Mouse (Mus musculus): ENCODE results near the gene Zzef1. TPM values are rescaled to one million over a fixed set of nuclear protein-coding genes. Genes with fewer than 3 reads are reported as not detected.

The Zzef1 gene
- polyA plus RNA-seq, 1 experiment from 2014 or later, result 9.2 TPM

DNA sequence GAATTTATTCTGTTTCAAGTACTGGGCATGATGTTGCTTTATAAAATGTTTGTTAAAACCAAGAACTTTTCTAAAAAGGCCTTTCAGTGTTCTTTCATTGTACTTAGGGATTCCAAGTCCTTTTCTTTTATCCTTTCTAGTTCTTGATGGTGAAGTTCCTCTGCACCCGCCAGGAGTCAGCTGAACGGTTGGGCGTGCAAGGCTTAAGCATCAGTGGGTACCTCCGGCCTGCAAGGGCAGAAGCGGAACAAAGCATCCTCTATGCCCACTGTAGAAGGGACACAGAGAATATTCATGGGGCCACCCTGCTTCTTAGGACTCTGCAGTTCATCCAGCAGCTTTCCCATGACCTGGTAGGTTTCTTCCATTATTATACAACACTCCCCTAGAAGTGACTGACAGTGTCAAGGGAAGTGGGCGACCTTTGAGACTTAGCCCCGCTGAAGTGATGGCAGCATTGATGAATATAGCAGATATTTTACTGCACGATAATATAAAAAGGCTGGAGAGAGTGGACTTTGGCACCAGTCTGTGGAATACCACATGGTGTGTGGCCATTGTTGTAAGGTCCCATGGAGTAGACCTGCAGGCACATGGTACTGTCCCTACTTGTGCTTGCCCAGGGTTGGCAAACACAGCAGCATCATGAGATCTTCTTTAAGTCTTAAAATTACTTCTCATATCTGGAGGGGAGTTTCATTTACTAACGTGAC lies 54.5 kb downstream of the Zzef1 start:
- peaks cover 75% of the 10 kb centered on the region for H3K36me3 ChIP-seq
- no peak overlapping the region for H3K27ac ChIP-seq

DNA sequence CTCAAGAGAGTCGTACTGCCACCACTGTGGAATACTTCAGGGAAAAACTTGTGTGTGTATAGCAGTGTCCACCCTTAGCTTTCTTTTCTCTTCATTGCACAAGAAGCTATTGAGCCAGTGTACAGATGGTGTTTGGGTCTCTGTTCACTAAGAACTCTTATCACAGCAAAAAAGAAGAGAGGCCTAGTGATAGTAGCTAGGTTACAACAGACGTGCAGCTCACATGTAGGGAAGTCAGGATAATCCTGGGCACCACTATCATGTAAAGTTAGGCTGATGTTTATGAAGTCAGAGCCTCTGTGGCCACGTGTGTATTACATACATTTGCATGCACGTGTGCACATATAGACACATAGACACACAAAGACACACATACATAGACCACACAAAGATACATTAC lies 55.2 kb downstream of the Zzef1 start:
- H3K36me3 ChIP-seq, result peaks cover 74% of the 10 kb centered on the region
- 85% methylated on average over 4 of the region's 4 CpGs for WGBS

More for the DNA sequence above, 54.5 kb downstream of the Zzef1 start:
- Histone ChIP-seq H3K4me3 (no peak overlapping the region), H3K9ac (no peak overlapping the region), H3K27me3 (no peaks in the 10 kb centered on the region), H3K4me1 (no peaks in the 10 kb centered on the region), H3K9me3 (no peaks in the 10 kb centered on the region), H3K4me2 (no peak overlapping the region)
- ATAC-seq (ENCODE audit: insufficient number of reproducible peaks, low FRiP score, low TSS enrichment, low read depth), result no peak
- WGBS, result 92% methylated on average over 9 of the region's 9 CpGs

GRCm38 (mm10) chr11:72852122-72852521 lies 56.1 kb downstream of the Zzef1 start:
- Histone ChIP-seq H3K4me2 (no peak overlapping the region), H3K27me3 (no peaks in the 10 kb centered on the region), H3K9ac (no peak overlapping the region), H3K9me3 (no peaks in the 10 kb centered on the region), H3K4me3 (no peak overlapping the region), H3K36me3 (peaks cover 77% of the 10 kb centered on the region), H3K4me1 (no peaks in the 10 kb centered on the region), H3K27ac (no peak overlapping the region)
- 95% methylated on average over 1 of the region's 1 CpGs for WGBS
- no peak for ATAC-seq (ENCODE audit: insufficient number of reproducible peaks, low FRiP score, low TSS enrichment, low read depth)

More for the DNA sequence above, 55.2 kb downstream of the Zzef1 start:
- ATAC-seq (ENCODE audit: insufficient number of reproducible peaks, low FRiP score, low TSS enrichment, low read depth), result no peak
- Histone ChIP-seq H3K4me1 (no peaks in the 10 kb centered on the region), H3K9me3 (no peaks in the 10 kb centered on the region), H3K27ac (no peak overlapping the region), H3K4me2 (no peak overlapping the region), H3K9ac (no peak overlapping the region), H3K27me3 (no peaks in the 10 kb centered on the region), H3K4me3 (no peak overlapping the region)

DNA sequence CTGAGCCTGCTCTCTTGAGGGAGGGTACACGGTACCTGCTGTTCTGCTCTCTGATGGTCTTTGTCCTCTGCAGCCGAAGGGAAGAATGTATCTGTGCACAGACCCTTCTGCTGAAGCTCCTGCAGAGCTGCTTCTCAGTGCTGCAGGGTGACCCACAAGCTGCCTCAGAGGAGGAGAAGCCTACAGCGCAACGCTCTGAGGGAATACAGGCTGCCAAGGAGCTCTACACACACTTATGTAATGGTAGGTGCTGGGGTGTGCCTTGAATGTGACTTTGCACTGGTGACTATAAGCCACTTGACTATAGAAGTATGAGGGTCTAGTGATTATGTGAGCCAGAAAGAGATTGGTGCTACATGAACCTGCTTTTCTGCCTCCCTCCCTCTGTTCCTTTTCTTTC lies 57.1 kb downstream of the Zzef1 start:
- no peaks in the 10 kb centered on the region for H3K27me3 ChIP-seq
- no peak overlapping the region for H3K27ac ChIP-seq
- peaks cover 77% of the 10 kb centered on the region for H3K36me3 ChIP-seq
- H3K4me2 ChIP-seq, result no peak overlapping the region
- no peaks in the 10 kb centered on the region for H3K9me3 ChIP-seq
- H3K4me3 ChIP-seq, result no peak overlapping the region
- no peak overlapping the region for H3K9ac ChIP-seq
- no peaks in the 10 kb centered on the region for H3K4me1 ChIP-seq
- 93% methylated on average over 4 of the region's 4 CpGs for WGBS
- no peak for ATAC-seq (ENCODE audit: insufficient number of reproducible peaks, low FRiP score, low TSS enrichment, low read depth)

- Histone ChIP-seq H3K27ac (no peak overlapping the region), H3K4me3 (no peak overlapping the region), H3K4me1 (no peaks in the 10 kb centered on the region), H3K36me3 (peaks cover 72% of the 10 kb centered on the region), H3K4me2 (no peak overlapping the region), H3K9ac (no peak overlapping the region), H3K27me3 (no peaks in the 10 kb centered on the region), H3K9me3 (no peaks in the 10 kb centered on the region)
- 91% methylated on average over 3 of the region's 3 CpGs for WGBS
- ATAC-seq (ENCODE audit: insufficient number of reproducible peaks, low FRiP score, low TSS enrichment, low read depth), result no peak
Measured at GRCm38 (mm10) chr11:72854251-72854650, 58.2 kb downstream of the Zzef1 start.

DNA sequence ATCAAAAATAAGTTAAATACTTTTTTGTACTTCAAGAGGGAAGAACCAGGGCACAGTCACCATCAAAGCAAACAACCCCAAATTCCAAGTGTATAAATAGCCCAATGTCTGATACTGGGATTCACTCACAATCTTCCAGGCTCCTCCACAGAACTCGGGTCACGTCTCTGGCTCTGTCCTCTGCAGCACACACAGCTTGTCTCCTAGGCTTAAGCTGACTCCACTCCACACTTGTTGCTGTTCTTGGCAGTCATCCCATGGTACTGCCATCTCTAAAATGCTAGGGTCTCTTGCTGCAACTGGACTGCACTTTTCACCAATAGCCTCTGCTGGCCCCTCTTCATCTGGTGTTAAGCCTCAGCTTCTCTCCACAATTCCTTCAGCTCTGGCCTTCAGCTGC lies 60.7 kb downstream of the Zzef1 start:
- Histone ChIP-seq H3K9me3 (no peaks in the 10 kb centered on the region), H3K27me3 (no peaks in the 10 kb centered on the region), H3K9ac (no peak overlapping the region), H3K4me3 (no peak overlapping the region), H3K36me3 (peaks cover 78% of the 10 kb centered on the region), H3K4me1 (no peaks in the 10 kb centered on the region), H3K4me2 (no peak overlapping the region), H3K27ac (no peak overlapping the region)
- 93% methylated on average over 2 of the region's 2 CpGs for WGBS
- no peak for ATAC-seq (ENCODE audit: insufficient number of reproducible peaks, low FRiP score, low TSS enrichment, low read depth)

- Histone ChIP-seq H3K27me3 (no peaks in the 10 kb centered on the region), H3K27ac (no peak overlapping the region), H3K4me2 (no peak overlapping the region), H3K9me3 (no peaks in the 10 kb centered on the region), H3K4me3 (no peak overlapping the region), H3K36me3 (peaks cover 70% of the 10 kb centered on the region), H3K4me1 (no peaks in the 10 kb centered on the region), H3K9ac (no peak overlapping the region)
- no peak for ATAC-seq (ENCODE audit: insufficient number of reproducible peaks, low FRiP score, low TSS enrichment, low read depth)
- WGBS, result 91% methylated on average over 3 of the region's 3 CpGs
Measured at GRCm38 (mm10) chr11:72861236-72861635, 65.2 kb downstream of the Zzef1 start.

DNA sequence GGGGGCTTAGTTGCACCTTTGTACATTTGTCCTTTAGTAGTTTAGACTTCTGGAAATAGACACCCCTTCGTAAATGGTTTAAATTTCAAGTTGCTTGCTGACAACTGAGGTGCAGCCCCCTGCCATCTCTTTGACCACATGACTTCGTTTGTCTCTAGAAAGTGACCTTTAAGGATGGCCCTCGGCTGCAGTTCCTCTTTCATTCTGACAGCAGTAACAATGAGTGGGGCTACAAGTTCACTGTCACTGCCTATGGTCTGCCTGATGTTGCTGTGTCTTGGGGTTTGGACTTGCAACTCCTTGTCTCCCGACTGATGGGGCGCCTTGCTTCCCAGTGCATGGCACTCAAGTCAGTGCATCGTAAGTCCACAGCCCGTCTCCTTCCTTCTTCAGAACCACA lies 70.4 kb downstream of the Zzef1 start:
- no peak for ATAC-seq (ENCODE audit: insufficient number of reproducible peaks, low FRiP score, low TSS enrichment, low read depth)
- 92% methylated on average over 7 of the region's 7 CpGs for WGBS
- Histone ChIP-seq H3K9ac (no peak overlapping the region), H3K9me3 (no peaks in the 10 kb centered on the region), H3K4me2 (no peak overlapping the region), H3K36me3 (peaks cover 74% of the 10 kb centered on the region), H3K4me1 (no peaks in the 10 kb centered on the region), H3K27me3 (no peaks in the 10 kb centered on the region), H3K27ac (no peak overlapping the region), H3K4me3 (no peak overlapping the region)

GRCm38 (mm10) chr11:72872061-72872460 lies 76.0 kb downstream of the Zzef1 start:
- no peak overlapping the region for H3K4me3 ChIP-seq
- no peak overlapping the region for H3K4me2 ChIP-seq
- H3K27ac ChIP-seq, result no peak overlapping the region
- no peaks in the 10 kb centered on the region for H3K9me3 ChIP-seq
- no peaks in the 10 kb centered on the region for H3K27me3 ChIP-seq
- no peak overlapping the region for H3K9ac ChIP-seq
- ATAC-seq (ENCODE audit: insufficient number of reproducible peaks, low FRiP score, low TSS enrichment, low read depth), result no peak
- H3K36me3 ChIP-seq, result peaks cover 70% of the 10 kb centered on the region
- 79% methylated on average over 1 of the region's 1 CpGs for WGBS
- no peaks in the 10 kb centered on the region for H3K4me1 ChIP-seq

DNA sequence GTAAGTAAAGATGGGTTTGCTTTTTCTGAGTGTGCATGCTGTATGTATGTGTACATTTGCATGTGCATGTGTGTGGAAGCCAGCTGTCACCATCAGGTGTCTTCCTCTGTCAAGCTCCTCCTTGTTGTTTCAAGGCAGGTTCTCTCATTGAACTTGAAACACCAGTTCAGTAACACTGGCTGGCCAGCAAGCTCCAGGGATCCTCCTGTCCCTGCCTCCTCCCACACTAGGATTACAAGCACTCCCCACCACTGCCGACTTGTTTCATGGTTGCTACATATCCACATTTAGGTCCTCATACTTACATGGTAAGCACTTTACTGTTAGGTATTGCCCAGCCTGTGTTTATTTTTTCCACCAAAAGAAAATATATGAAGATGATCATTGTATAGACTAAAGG lies 96.6 kb downstream of the Zzef1 start:
- WGBS, result 80% methylated on average over 1 of the region's 1 CpGs

GRCm38 (mm10) chr11:72908391-72908790 lies 112.4 kb downstream of the Zzef1 start:
- Histone ChIP-seq H3K9me3 (no peaks in the 10 kb centered on the region), H3K36me3 (peaks cover 81% of the 10 kb centered on the region), H3K9ac (no peak overlapping the region), H3K4me2 (no peak overlapping the region), H3K27ac (no peak overlapping the region), H3K27me3 (no peaks in the 10 kb centered on the region), H3K4me3 (no peak overlapping the region), H3K4me1 (no peaks in the 10 kb centered on the region)
- no peak for ATAC-seq (ENCODE audit: insufficient number of reproducible peaks, low FRiP score, low TSS enrichment, low read depth)
- WGBS, result 71% methylated on average over 4 of the region's 4 CpGs

More for the DNA sequence above, 96.6 kb downstream of the Zzef1 start:
- no peak overlapping the region for H3K4me3 ChIP-seq
- no peaks in the 10 kb centered on the region for H3K9me3 ChIP-seq
- ATAC-seq (ENCODE audit: insufficient number of reproducible peaks, low FRiP score, low TSS enrichment, low read depth), result no peak
- no peaks in the 10 kb centered on the region for H3K4me1 ChIP-seq
- H3K36me3 ChIP-seq, result peaks cover 59% of the 10 kb centered on the region
- H3K4me2 ChIP-seq, result no peak overlapping the region
- H3K27me3 ChIP-seq, result no peaks in the 10 kb centered on the region
- H3K27ac ChIP-seq, result no peak overlapping the region
- no peak overlapping the region for H3K9ac ChIP-seq

GRCm38 (mm10) chr11:72917299-72917996 lies 121.4 kb downstream of the Zzef1 start:
- Histone ChIP-seq H3K4me3 (no peak overlapping the region), H3K4me2 (no peak overlapping the region), H3K36me3 (peaks cover 93% of the 10 kb centered on the region), H3K9ac (no peak overlapping the region), H3K4me1 (no peaks in the 10 kb centered on the region), H3K27ac (no peak overlapping the region), H3K27me3 (no peaks in the 10 kb centered on the region), H3K9me3 (no peaks in the 10 kb centered on the region)
- 65% methylated on average over 7 of the region's 7 CpGs for WGBS
- ATAC-seq (ENCODE audit: insufficient number of reproducible peaks, low FRiP score, low TSS enrichment, low read depth), result no peak
